18 mouse cellular contexts compared by ENCODE assay signal in the genomic region with DNA sequence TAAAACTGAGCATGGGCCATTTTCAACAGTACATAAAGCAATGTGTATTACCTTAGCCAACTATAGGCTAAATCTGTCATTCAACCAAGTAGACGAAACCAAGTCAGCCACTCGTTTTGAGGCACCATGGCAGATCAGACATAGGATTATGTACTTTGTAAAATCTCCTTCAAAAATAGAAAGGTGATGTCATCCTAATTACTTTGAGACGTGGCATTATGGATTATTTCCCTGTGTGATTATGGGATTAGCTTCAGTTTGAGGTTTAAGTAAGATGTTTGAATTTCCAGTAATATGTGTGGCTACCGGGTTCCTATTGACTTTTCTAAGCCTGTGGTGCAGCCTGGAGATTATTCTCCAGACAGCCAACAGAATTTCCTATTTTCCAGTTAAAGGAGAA.
"Had no signal": no experiment of that assay in that cellular context is flagged by ENCODE, and none has a peak within 500 bp of the region (broad histone marks: within the 10 kb centered on the region; RNA-seq: fewer than 3 reads in every experiment).

No protein-coding gene starts in this region.

- H3K4me2 ChIP-seq: lung, embryonic 14.5 days; midbrain, embryonic 12.5 days; neural tube, embryonic 13.5 days; neural tube, embryonic 15.5 days had no signal

- ATAC-seq: midbrain, embryonic 16.5 days had no signal

- H3K9ac ChIP-seq: liver, embryonic 14.5 days; lung, embryonic 14.5 days; midbrain, embryonic 12.5 days; neural tube, embryonic 13.5 days; neural tube, embryonic 15.5 days had no signal

- DNase-seq: lung, adult 18-20 months; lung, embryonic 14.5 days; lung, postnatal 10 days; lung, postnatal 4 days; right cerebral cortex, adult 18-20 months; right cerebral cortex, postnatal 25 days; right cerebral cortex, postnatal 4 days; spleen, adult 18-20 months; thymus, adult 18-20 months; thymus, postnatal 14 days; thymus, postnatal 36 days had no signal

- H3K9me3 ChIP-seq: midbrain, embryonic 10.5 days; midbrain, embryonic 12.5 days; neural tube, embryonic 13.5 days; neural tube, embryonic 15.5 days had no signal

- H3K27me3 ChIP-seq: midbrain, embryonic 12.5 days; neural tube, embryonic 13.5 days; neural tube, embryonic 15.5 days had no signal

- H3K27ac ChIP-seq: liver, embryonic 14.5 days; midbrain, embryonic 10.5 days; midbrain, embryonic 12.5 days; neural tube, embryonic 13.5 days; neural tube, embryonic 15.5 days had no signal

- H3K36me3 ChIP-seq: midbrain, embryonic 10.5 days; midbrain, embryonic 12.5 days; neural tube, embryonic 13.5 days; neural tube, embryonic 15.5 days had no signal

- H3K4me3 ChIP-seq: midbrain, embryonic 10.5 days; midbrain, embryonic 12.5 days; myocyte; neural tube, embryonic 13.5 days; neural tube, embryonic 15.5 days had no signal

- H3K4me1 ChIP-seq: midbrain, embryonic 10.5 days; midbrain, embryonic 12.5 days; neural tube, embryonic 13.5 days; neural tube, embryonic 15.5 days had no signal
